Mouse (Mus musculus) intestine, embryonic 16.5 days (tissue): ENCODE data around the gene Cmtr1. TPM values are rescaled to one million over a fixed set of nuclear protein-coding genes. Genes with fewer than 3 reads are reported as not detected.

Experiments
- ATAC-seq: fragments of 200-750 bp; cut with Nextera tagmentation; 2 replicates; pipeline ENCODE4 v1.8.0; 2017; ENCODE audit warnings: moderate TSS enrichment, moderate library complexity
- H3K27ac ChIP-seq: fragments of 300-500 bp; sonication (generic); 2 replicates; pipeline ENCODE4 v1.5.1; 2014; ENCODE audit warnings: mild to moderate bottlenecking, low read length
- H3K27me3 ChIP-seq: fragments of 300-500 bp; sonication (generic); replicated peaks from 2 replicates; pipeline ENCODE4 v1.6.1; 2014; ENCODE audit warnings: low read length, control low read depth, mixed read lengths; ENCODE audit not compliant: control insufficient read depth, insufficient read depth
- H3K36me3 ChIP-seq: fragments of 300-500 bp; sonication (generic); 2 replicates; pipeline ENCODE4 v1.6.1; 2014; ENCODE audit warnings: low read length, control low read depth; ENCODE audit not compliant: control insufficient read depth, insufficient read depth
- H3K4me1 ChIP-seq: fragments of 300-500 bp; sonication (generic); 2 replicates; pipeline ENCODE4 v1.6.1; 2014; ENCODE audit warnings: low read length, control low read depth, mixed read lengths; ENCODE audit not compliant: control insufficient read depth, insufficient read depth
- H3K4me2 ChIP-seq: fragments of 300-500 bp; sonication (generic); 2 replicates; pipeline ENCODE4 v1.6.1; 2014; ENCODE audit warnings: low read depth, low read length, control low read depth
- H3K4me3 ChIP-seq: fragments of 300-500 bp; sonication (generic); 2 replicates; pipeline ENCODE4 v1.5.1; 2014; ENCODE audit warnings: mild to moderate bottlenecking, low read length
- H3K9ac ChIP-seq: fragments of 300-500 bp; sonication (generic); 2 replicates; pipeline ENCODE4 v1.6.1; 2014; ENCODE audit warnings: low read depth, low read length
- H3K9me3 ChIP-seq: fragments of 300-500 bp; sonication (generic); 2 replicates; pipeline ENCODE4 v1.6.1; 2016; ENCODE audit warnings: low read length, control low read depth; ENCODE audit not compliant: control insufficient read depth
- WGBS: fragments of 180-500 bp; shearing (Covaris S2); extraction: QIAGEN DNeasy Blood & Tissue Kit; methylation state at CpG from one replicate; pipeline ENCODE4 v1.1.7; 2014; 5-methylcytosine and 5-hydroxymethylcytosine counted together
- polyA plus RNA-seq: library from polyadenylated mRNA; unstranded; fragments of >200 nt; fragmentation: Nextera tagmentation; extraction: Ambion mirVana; gene quantifications from 2 replicates; pipeline ENCODE4 v1.2.1, GENCODE M21; 2015

Gene Cmtr1
- polyA plus RNA-seq, 1 experiment from 2014 or later = 92.7 TPM

- Histone ChIP-seq H3K9me3 (no peaks in the 10 kb centered on the region), H3K27me3 (no peaks in the 10 kb centered on the region), H3K4me1 (no peaks in the 10 kb centered on the region), H3K36me3 (peaks cover 21% of the 10 kb centered on the region), H3K4me3 (no peak overlapping the region), H3K9ac (no peak overlapping the region), H3K27ac (no peak overlapping the region), H3K4me2 (no peak overlapping the region)
- WGBS = 67% methylated on average over 5 of the region's 5 CpGs
- ATAC-seq = peak; percentile 73
Observed at GRCm38 (mm10) chr17:29629620-29630019, 30.8 kb upstream of the Cmtr1 start.

DNA sequence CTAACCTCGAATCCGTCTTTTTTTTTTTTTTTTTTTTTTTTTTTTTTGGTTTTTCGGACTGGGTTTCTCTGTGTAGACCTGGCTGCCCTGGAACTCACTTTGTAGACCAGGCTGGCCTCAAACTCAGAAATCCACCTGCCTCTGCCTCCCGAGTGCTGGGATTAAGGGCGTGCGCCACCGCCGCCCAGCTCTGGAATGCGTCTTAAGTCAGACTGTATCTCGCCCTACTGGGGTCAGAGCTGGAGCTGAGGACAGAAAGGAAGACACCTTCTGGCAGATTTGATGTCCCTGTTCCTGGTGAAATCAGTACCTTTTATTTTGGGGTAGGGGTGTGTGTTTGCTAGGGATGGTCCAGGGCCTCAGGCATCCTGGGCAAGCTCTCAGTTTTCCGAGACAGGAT is 28.1 kb upstream of the Cmtr1 start:
- Histone ChIP-seq H3K4me3 (no peak overlapping the region), H3K36me3 (peaks cover 25% of the 10 kb centered on the region), H3K9me3 (no peaks in the 10 kb centered on the region), H3K27ac (no peak overlapping the region), H3K27me3 (no peaks in the 10 kb centered on the region), H3K9ac (no peak overlapping the region), H3K4me2 (no peak overlapping the region), H3K4me1 (no peaks in the 10 kb centered on the region)
- WGBS = 96% methylated on average over 11 of the region's 11 CpGs
- ATAC-seq = no peak

GRCm38 (mm10) chr17:29635492-29635891 is 24.9 kb upstream of the Cmtr1 start:
- no peak overlapping the region for H3K4me2 ChIP-seq
- no peaks in the 10 kb centered on the region for H3K4me1 ChIP-seq
- no peak overlapping the region for H3K9ac ChIP-seq
- no peak overlapping the region for H3K4me3 ChIP-seq
- 88% methylated on average over 8 of the region's 8 CpGs for WGBS
- H3K36me3 ChIP-seq = peaks cover 31% of the 10 kb centered on the region
- no peaks in the 10 kb centered on the region for H3K27me3 ChIP-seq
- no peak for ATAC-seq
- no peaks in the 10 kb centered on the region for H3K9me3 ChIP-seq
- no peak overlapping the region for H3K27ac ChIP-seq

DNA sequence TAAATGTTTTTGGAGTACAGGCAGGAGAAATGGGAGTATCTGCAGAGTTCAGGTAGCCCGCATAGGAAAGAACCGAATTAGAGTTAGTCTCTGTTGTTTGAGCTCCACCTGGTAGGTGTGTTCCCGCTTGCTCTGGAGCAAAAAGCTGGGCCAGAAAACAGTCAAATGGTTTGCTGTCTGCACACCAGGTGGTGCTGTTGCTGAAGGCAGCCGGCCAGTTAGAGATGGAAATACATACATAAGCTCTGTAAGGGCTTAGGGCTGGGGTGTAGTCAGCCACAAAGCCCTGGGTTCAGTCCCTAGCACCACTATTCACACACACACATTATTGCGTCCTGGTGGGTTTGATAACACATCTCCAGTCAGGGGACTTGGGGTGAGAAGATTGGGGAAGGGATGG is 24.3 kb upstream of the Cmtr1 start:
- Histone ChIP-seq H3K9me3 (no peaks in the 10 kb centered on the region), H3K27me3 (no peaks in the 10 kb centered on the region), H3K27ac (no peak overlapping the region), H3K9ac (no peak overlapping the region), H3K4me3 (no peak overlapping the region), H3K36me3 (peaks cover 32% of the 10 kb centered on the region), H3K4me2 (no peak overlapping the region), H3K4me1 (no peaks in the 10 kb centered on the region)
- no peak for ATAC-seq
- WGBS = 67% methylated on average over 5 of the region's 5 CpGs

GRCm38 (mm10) chr17:29637377-29637776 is 23.0 kb upstream of the Cmtr1 start:
- Histone ChIP-seq H3K27ac (no peak overlapping the region), H3K9me3 (no peaks in the 10 kb centered on the region), H3K9ac (no peak overlapping the region), H3K27me3 (no peaks in the 10 kb centered on the region), H3K4me3 (no peak overlapping the region), H3K36me3 (peaks cover 23% of the 10 kb centered on the region), H3K4me1 (no peaks in the 10 kb centered on the region), H3K4me2 (no peak overlapping the region)
- no peak for ATAC-seq
- WGBS = 87% methylated on average over 4 of the region's 4 CpGs

GRCm38 (mm10) chr17:29637895-29638294 is 22.5 kb upstream of the Cmtr1 start:
- Histone ChIP-seq H3K27ac (no peak overlapping the region), H3K4me1 (no peaks in the 10 kb centered on the region), H3K9ac (no peak overlapping the region), H3K9me3 (no peaks in the 10 kb centered on the region), H3K4me3 (no peak overlapping the region), H3K36me3 (peaks cover 23% of the 10 kb centered on the region), H3K27me3 (no peaks in the 10 kb centered on the region), H3K4me2 (no peak overlapping the region)
- ATAC-seq = no peak
- WGBS = 67% methylated on average over 8 of the region's 8 CpGs

DNA sequence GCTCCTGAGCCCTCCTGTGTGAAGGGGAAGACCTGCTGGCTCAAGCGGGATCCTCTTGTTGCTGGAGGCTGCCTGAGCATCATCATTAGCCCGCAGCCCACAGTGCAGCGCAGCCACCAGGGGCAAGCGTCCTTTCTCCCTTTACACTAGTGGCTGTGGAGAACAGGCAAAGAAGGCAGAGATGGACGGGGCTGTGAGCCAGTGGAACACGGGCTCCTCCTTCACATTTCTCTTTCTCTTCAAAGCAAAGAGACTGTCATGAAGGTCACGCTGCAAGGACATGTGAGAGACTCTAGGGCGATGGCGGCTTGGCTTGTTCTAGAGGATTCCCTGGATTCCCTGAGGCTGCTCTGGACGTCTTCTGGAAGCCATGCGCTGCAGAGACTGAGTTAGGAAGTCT is 19.4 kb upstream of the Cmtr1 start:
- Histone ChIP-seq H3K4me1 (no peaks in the 10 kb centered on the region), H3K36me3 (peaks cover 23% of the 10 kb centered on the region), H3K27ac (no peak overlapping the region), H3K9me3 (no peaks in the 10 kb centered on the region), H3K9ac (no peak overlapping the region), H3K4me3 (no peak overlapping the region), H3K27me3 (no peaks in the 10 kb centered on the region), H3K4me2 (no peak overlapping the region)
- ATAC-seq = no peak
- WGBS = 93% methylated on average over 11 of the region's 11 CpGs

GRCm38 (mm10) chr17:29642219-29642618 is 18.2 kb upstream of the Cmtr1 start:
- Histone ChIP-seq H3K4me1 (no peaks in the 10 kb centered on the region), H3K27me3 (no peaks in the 10 kb centered on the region), H3K9me3 (no peaks in the 10 kb centered on the region), H3K4me3 (no peak overlapping the region), H3K9ac (no peak overlapping the region), H3K36me3 (peaks cover 13% of the 10 kb centered on the region), H3K27ac (no peak overlapping the region), H3K4me2 (no peak overlapping the region)
- WGBS = 61% methylated on average over 3 of the region's 3 CpGs
- ATAC-seq = no peak

DNA sequence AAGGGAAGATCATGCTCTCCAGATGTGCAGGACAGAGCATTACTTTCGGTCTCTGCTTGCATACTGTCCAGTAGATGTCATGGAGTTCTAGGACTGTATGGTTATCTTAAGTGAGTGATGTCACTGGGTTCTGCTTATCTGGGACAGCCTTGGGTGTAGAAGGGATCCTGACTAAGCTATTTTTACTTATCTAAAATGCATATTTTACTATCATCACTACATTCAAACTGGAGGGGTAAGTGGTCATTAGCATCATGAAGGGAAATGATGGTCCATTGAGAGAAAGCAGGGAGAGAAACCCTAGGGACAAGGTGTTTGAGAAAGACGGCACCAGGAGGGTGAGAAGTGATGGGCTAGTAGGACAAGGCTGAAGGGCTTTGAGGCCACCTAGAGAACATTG is 2.1 kb upstream of the Cmtr1 start:
- no peak overlapping the region for H3K4me3 ChIP-seq
- ATAC-seq = no peak
- 0 out of 2 replicates have a peak, but pooled peaks cover 3% of the 10 kb centered on the region for H3K36me3 ChIP-seq
- H3K27ac ChIP-seq = no peak overlapping the region
- peaks cover 4% of the 10 kb centered on the region; the same call in 1 of the 2 replicates for H3K4me1 ChIP-seq
- H3K27me3 ChIP-seq = no peaks in the 10 kb centered on the region
- H3K9me3 ChIP-seq = no peaks in the 10 kb centered on the region
- H3K9ac ChIP-seq = no peak overlapping the region
- H3K4me2 ChIP-seq = no peak overlapping the region
- WGBS = 79% methylated on average over 2 of the region's 2 CpGs

- Histone ChIP-seq H3K27ac (peak overlapping the region; percentile 94), H3K36me3 (0 out of 2 replicates have a peak, but pooled peaks cover 3% of the 10 kb centered on the region)
Observed at GRCm38 (mm10) chr17:29660762-29661391, 482 bp downstream of the Cmtr1 start.

More at GRCm38 (mm10) chr17:29660762-29661391, 482 bp downstream of the Cmtr1 start:
- peak overlapping the region; percentile 98 for H3K4me3 ChIP-seq
- no peaks in the 10 kb centered on the region for H3K9me3 ChIP-seq
- ATAC-seq = no peak
- H3K4me1 ChIP-seq = peaks cover 4% of the 10 kb centered on the region; the same call in 1 of the 2 replicates
- under 1% methylated on average over 36 of the region's 41 CpGs for WGBS
- H3K4me2 ChIP-seq = peak overlapping the region; percentile 88
- peak overlapping the region; percentile 97 for H3K9ac ChIP-seq
- H3K27me3 ChIP-seq = no peaks in the 10 kb centered on the region
